Mouse (Mus musculus) embryonic facial prominence, embryonic 13.5 days (tissue): ENCODE measurements around the gene Upk1b. TPM values are rescaled to one million over a fixed set of nuclear protein-coding genes. Genes with fewer than 3 reads are reported as not detected.
"Not testable (repeated sequence)": the region's sequence is repeated elsewhere in the genome, so short reads cannot be mapped to it uniquely, and the experiment has no call there.

Source experiments
- ATAC-seq: fragments of 200-750 bp; cut with Nextera tagmentation; 2 replicates; pipeline ENCODE4 v1.8.0; 2017; ENCODE audit warnings: low read depth; ENCODE audit not compliant: insufficient number of reproducible peaks, insufficient read depth, low FRiP score, low TSS enrichment
- H3K27ac ChIP-seq: fragments of 300-500 bp; sonication (generic); 2 replicates; pipeline ENCODE4 v1.5.1; 2015; ENCODE audit warnings: moderate library complexity, mild to moderate bottlenecking, inconsistent platforms
- H3K27me3 ChIP-seq: fragments of 300-500 bp; sonication (generic); 2 replicates; pipeline ENCODE4 v1.6.1; 2015; ENCODE audit warnings: mild to moderate bottlenecking, inconsistent platforms
- H3K36me3 ChIP-seq: fragments of 300-500 bp; sonication (generic); 2 replicates; pipeline ENCODE4 v1.6.1; 2015; ENCODE audit warnings: mild to moderate bottlenecking, inconsistent platforms
- H3K4me1 ChIP-seq: fragments of 300-500 bp; sonication (generic); 2 replicates; pipeline ENCODE4 v1.6.1; 2015; ENCODE audit warnings: inconsistent platforms
- H3K4me2 ChIP-seq: fragments of 300-500 bp; sonication (generic); 2 replicates; pipeline ENCODE4 v1.6.1; 2015; ENCODE audit warnings: moderate library complexity, mild to moderate bottlenecking, inconsistent platforms
- H3K4me3 ChIP-seq: fragments of 300-500 bp; sonication (generic); 2 replicates; pipeline ENCODE4 v1.5.1; 2015; ENCODE audit warnings: mild to moderate bottlenecking, inconsistent platforms
- H3K9ac ChIP-seq: fragments of 300-500 bp; sonication (generic); 2 replicates; pipeline ENCODE4 v1.6.1; 2015; ENCODE audit warnings: mild to moderate bottlenecking, inconsistent platforms
- H3K9me3 ChIP-seq: fragments of 300-500 bp; sonication (generic); 2 replicates; pipeline ENCODE4 v1.6.1; 2016; ENCODE audit warnings: inconsistent platforms
- WGBS: fragments of 180-500 bp; shearing (Covaris S2); methylation state at CpG from one replicate; pipeline ENCODE4 v1.1.7; 2015; ENCODE audit warnings: mixed read lengths; 5-methylcytosine and 5-hydroxymethylcytosine counted together
- polyA plus RNA-seq: library from polyadenylated mRNA; unstranded; fragments of >200 nt; fragmentation: Nextera tagmentation; extraction: Ambion mirVana; gene quantifications from 2 replicates; pipeline ENCODE4 v1.2.1, GENCODE M21; 2015

Gene Upk1b
- polyA plus RNA-seq, result 4.6 and 5.2 TPM in 2 replicates

GRCm38 (mm10) chr16:38800091-38800490 lies at the start of gene Upk1b:
Gene Upk1b, minus strand, starts transcription at chr16:38800328.
- no peaks in the 10 kb centered on the region for H3K27me3 ChIP-seq
- no peak within 1 kb of the TSS for H3K27ac ChIP-seq
- WGBS, result 29% methylated on average over 10 of the region's 10 CpGs
- ATAC-seq, result no peak
- H3K4me2 ChIP-seq, result peak within 1 kb of the TSS; percentile 38
- no peaks in the 10 kb centered on the region for H3K4me1 ChIP-seq
- H3K4me3 ChIP-seq, result no peak within 1 kb of the TSS
- H3K9me3 ChIP-seq, result no peaks in the 10 kb centered on the region
- H3K36me3 ChIP-seq, result no peaks in the 10 kb centered on the region
- no peak within 1 kb of the TSS for H3K9ac ChIP-seq

- H3K4me3 ChIP-seq, result no peak within 1 kb of the TSS
- no peaks in the 10 kb centered on the region for H3K27me3 ChIP-seq
- H3K4me2 ChIP-seq, result no peak within 1 kb of the TSS
- 81% methylated on average over 3 of the region's 3 CpGs for WGBS
- no peak within 1 kb of the TSS for H3K27ac ChIP-seq
- H3K4me1 ChIP-seq, result no peaks in the 10 kb centered on the region
- no peak within 1 kb of the TSS for H3K9ac ChIP-seq
- no peaks in the 10 kb centered on the region for H3K9me3 ChIP-seq
- no peak for ATAC-seq
- no peaks in the 10 kb centered on the region for H3K36me3 ChIP-seq
These were observed 28.5 kb upstream of the Upk1b start, which contains the start of gene 4930435E12Rik for GRCm38 (mm10) chr16:38828649-38829048. Gene 4930435E12Rik, minus strand, starts transcription at chr16:38828749.

- no peak for ATAC-seq
- no peaks in the 10 kb centered on the region for H3K36me3 ChIP-seq
- H3K27me3 ChIP-seq, result no peaks in the 10 kb centered on the region
- WGBS, result 28% methylated on average over 8 of the region's 8 CpGs
- H3K9ac ChIP-seq, result no peak overlapping the region
- H3K4me3 ChIP-seq, result no peak overlapping the region
- H3K27ac ChIP-seq, result no peak overlapping the region
- no peaks in the 10 kb centered on the region for H3K9me3 ChIP-seq
- H3K4me1 ChIP-seq, result peaks cover 12% of the 10 kb centered on the region
- no peak overlapping the region for H3K4me2 ChIP-seq
These were observed 12.4 kb upstream of the Upk1b start for GRCm38 (mm10) chr16:38812521-38812920.

GRCm38 (mm10) chr16:38810196-38810595 lies 10.1 kb upstream of the Upk1b start:
- Histone ChIP-seq H3K9ac (no peak overlapping the region), H3K36me3 (no peaks in the 10 kb centered on the region), H3K9me3 (no peaks in the 10 kb centered on the region), H3K27me3 (no peaks in the 10 kb centered on the region), H3K4me1 (no peaks in the 10 kb centered on the region), H3K27ac (no peak overlapping the region), H3K4me2 (no peak overlapping the region), H3K4me3 (no peak overlapping the region)
- ATAC-seq, result no peak
- WGBS, result 81% methylated on average over 5 of the region's 5 CpGs

- 83% methylated on average over 5 of the region's 5 CpGs for WGBS
- not testable (repeated sequence) for H3K36me3 ChIP-seq, H3K9me3 ChIP-seq, H3K27me3 ChIP-seq, H3K27ac ChIP-seq, H3K4me1 ChIP-seq, ATAC-seq, H3K4me3 ChIP-seq, H3K4me2 ChIP-seq, H3K9ac ChIP-seq
These were observed 7.7 kb upstream of the Upk1b start for GRCm38 (mm10) chr16:38807796-38808195.

GRCm38 (mm10) chr16:38798957-38799450 lies 1.1 kb downstream of the Upk1b start:
- Histone ChIP-seq H3K36me3 (no peaks in the 10 kb centered on the region), H3K9ac (no peak overlapping the region), H3K9me3 (no peaks in the 10 kb centered on the region), H3K27me3 (no peaks in the 10 kb centered on the region), H3K4me3 (no peak overlapping the region), H3K27ac (no peak overlapping the region), H3K4me1 (no peaks in the 10 kb centered on the region), H3K4me2 (no peak overlapping the region)
- WGBS, result 68% methylated on average over 3 of the region's 3 CpGs
- ATAC-seq, result no peak

- Histone ChIP-seq H3K4me1 (no peaks in the 10 kb centered on the region), H3K27ac (no peak overlapping the region), H3K4me2 (no peak overlapping the region), H3K9ac (0 out of 2 replicates have a peak overlapping the region, but pooled peaks have one; percentile 3), H3K9me3 (no peaks in the 10 kb centered on the region), H3K4me3 (no peak overlapping the region), H3K27me3 (no peaks in the 10 kb centered on the region), H3K36me3 (no peaks in the 10 kb centered on the region)
- 27% methylated on average over 6 of the region's 6 CpGs for WGBS
- ATAC-seq, result no peak
These were observed 7.0 kb downstream of the Upk1b start for GRCm38 (mm10) chr16:38793120-38793519.

GRCm38 (mm10) chr16:38789966-38790365 lies 10.2 kb downstream of the Upk1b start:
- Histone ChIP-seq H3K9me3 (no peaks in the 10 kb centered on the region), H3K36me3 (no peaks in the 10 kb centered on the region), H3K4me2 (no peak overlapping the region), H3K27me3 (no peaks in the 10 kb centered on the region), H3K9ac (no peak overlapping the region), H3K4me1 (no peaks in the 10 kb centered on the region), H3K27ac (no peak overlapping the region), H3K4me3 (no peak overlapping the region)
- no peak for ATAC-seq
- WGBS, result 78% methylated on average over 3 of the region's 3 CpGs

GRCm38 (mm10) chr16:38789016-38789415 lies 11.1 kb downstream of the Upk1b start:
- ATAC-seq, result no peak
- no peak overlapping the region for H3K9ac ChIP-seq
- no peaks in the 10 kb centered on the region for H3K27me3 ChIP-seq
- H3K27ac ChIP-seq, result no peak overlapping the region
- WGBS, result 86% methylated on average over 2 of the region's 2 CpGs
- no peaks in the 10 kb centered on the region for H3K4me1 ChIP-seq
- H3K4me2 ChIP-seq, result no peak overlapping the region
- H3K36me3 ChIP-seq, result no peaks in the 10 kb centered on the region
- no peaks in the 10 kb centered on the region for H3K9me3 ChIP-seq
- no peak overlapping the region for H3K4me3 ChIP-seq

GRCm38 (mm10) chr16:38785301-38785700 lies 14.8 kb downstream of the Upk1b start:
- Histone ChIP-seq H3K9ac (no peak overlapping the region), H3K27me3 (no peaks in the 10 kb centered on the region)
- 77% methylated on average over 7 of the region's 7 CpGs for WGBS

GRCm38 (mm10) chr16:38782524-38783067 lies 17.5 kb downstream of the Upk1b start:
- H3K27me3 ChIP-seq, result no peaks in the 10 kb centered on the region

More at GRCm38 (mm10) chr16:38785301-38785700, 14.8 kb downstream of the Upk1b start:
- Histone ChIP-seq H3K27ac (no peak overlapping the region), H3K36me3 (no peaks in the 10 kb centered on the region), H3K4me2 (no peak overlapping the region), H3K9me3 (no peaks in the 10 kb centered on the region), H3K4me1 (no peaks in the 10 kb centered on the region), H3K4me3 (no peak overlapping the region)
- no peak for ATAC-seq

GRCm38 (mm10) chr16:38781946-38782345 lies 18.2 kb downstream of the Upk1b start:
- Histone ChIP-seq H3K4me1 (no peaks in the 10 kb centered on the region), H3K4me2 (no peak overlapping the region), H3K27ac (no peak overlapping the region), H3K27me3 (no peaks in the 10 kb centered on the region), H3K9me3 (no peaks in the 10 kb centered on the region), H3K4me3 (no peak overlapping the region), H3K36me3 (no peaks in the 10 kb centered on the region), H3K9ac (no peak overlapping the region)
- 63% methylated on average over 2 of the region's 2 CpGs for WGBS
- no peak for ATAC-seq

More at GRCm38 (mm10) chr16:38782524-38783067, 17.5 kb downstream of the Upk1b start:
- Histone ChIP-seq H3K9me3 (no peaks in the 10 kb centered on the region), H3K27ac (no peak overlapping the region), H3K36me3 (no peaks in the 10 kb centered on the region), H3K9ac (no peak overlapping the region), H3K4me3 (no peak overlapping the region), H3K4me1 (no peaks in the 10 kb centered on the region), H3K4me2 (no peak overlapping the region)
- WGBS, result 47% methylated on average over 2 of the region's 2 CpGs
- ATAC-seq, result no peak
